8 mouse cellular contexts compared by ENCODE assay signal in genomic region chr9:107645577-107645976, GRCm38 (mm10). TPM values are rescaled to one million over a fixed set of nuclear protein-coding genes. Genes with fewer than 3 reads are reported as not detected.
DNase-seq lines count a peak whose midpoint lies in the region; ATAC-seq lines count a peak whose summit lies in the region.

No protein-coding gene starts in this region.

- no peaks in the 10 kb centered on the region for H3K9me3 ChIP-seq in embryonic facial prominence, embryonic 12.5 days
- H3K9me3 ChIP-seq in heart, embryonic 16.5 days (replicated peaks; ENCODE audit: control insufficient read depth, low read length), result no peaks in the 10 kb centered on the region

- no peaks in the 10 kb centered on the region for H3K36me3 ChIP-seq in embryonic facial prominence, embryonic 12.5 days
- no peaks in the 10 kb centered on the region for H3K36me3 ChIP-seq in heart, embryonic 16.5 days (ENCODE audit: control insufficient read depth, insufficient read depth)

- no peak overlapping the region for H3K4me2 ChIP-seq in embryonic facial prominence, embryonic 12.5 days (replicated peaks)
- no peak overlapping the region for H3K4me2 ChIP-seq in heart, embryonic 16.5 days (ENCODE audit: low read depth, low read length)

- H3K4me1 ChIP-seq in embryonic facial prominence, embryonic 12.5 days, result peaks cover 9% of the 10 kb centered on the region
- peaks cover 10% of the 10 kb centered on the region for H3K4me1 ChIP-seq in heart, embryonic 16.5 days (ENCODE audit: control insufficient read depth, insufficient read depth, low read length)

- H3K4me3 ChIP-seq in embryonic facial prominence, embryonic 12.5 days, result no peak overlapping the region
- H3K4me3 ChIP-seq in heart, embryonic 16.5 days (ENCODE audit: low read length), result no peak overlapping the region

- H3K27ac ChIP-seq in embryonic facial prominence, embryonic 12.5 days, result no peak overlapping the region
- no peak overlapping the region for H3K27ac ChIP-seq in heart, embryonic 16.5 days (ENCODE audit: low read length)

- 12% methylated on average over 5 of the region's 5 CpGs for WGBS in embryonic facial prominence, embryonic 12.5 days
- WGBS in heart, embryonic 16.5 days, result 16% methylated on average over 5 of the region's 5 CpGs

- H3K9ac ChIP-seq in embryonic facial prominence, embryonic 12.5 days, result no peak overlapping the region
- no peak overlapping the region; the same call in 1 of the 2 replicates for H3K9ac ChIP-seq in heart, embryonic 16.5 days (ENCODE audit: low read length)

- DNase-seq in ES-CJ7 (ENCODE audit: low read depth, low spot score), result peak; percentile 78
- DNase-seq in adrenal gland, postnatal 36 days, result peak; percentile 78 to 86
- DNase-seq in kidney, postnatal 14 days, result peak; percentile 85
- peak; percentile 86 for DNase-seq in lung, postnatal 10 days
- DNase-seq in ovary, postnatal 36 days (ENCODE audit: low spot score), result peak; percentile 74
- DNase-seq in thymus, postnatal 36 days, result peak; percentile 75 to 76

- H3K27me3 ChIP-seq in embryonic facial prominence, embryonic 12.5 days, result no peaks in the 10 kb centered on the region
- H3K27me3 ChIP-seq in heart, embryonic 16.5 days (ENCODE audit: control insufficient read depth, insufficient read depth, low read length), result peaks cover 2% of the 10 kb centered on the region; the same call in 1 of the 2 replicates

- ATAC-seq in embryonic facial prominence, embryonic 12.5 days (ENCODE audit: insufficient number of reproducible peaks, insufficient read depth, low FRiP score, low TSS enrichment), result peak; percentile 31; the same call in 1 of the 2 replicates
- peak; percentile 61 for ATAC-seq in heart, embryonic 16.5 days (replicated peaks; ENCODE audit: extremely low read depth, insufficient read depth, low FRiP score)

RNA-seq across cellular contexts. Expression of gene Gnai2, which starts 10.4 kb away (rescaled TPM):
- total RNA-seq in adrenal gland, postnatal 36 days (2021), result 100 to 1,000 TPM; 221 to 245 TPM
- 439 and 443 TPM in 2 replicates for polyA plus RNA-seq in embryonic facial prominence, embryonic 12.5 days (2016; fragmentation: Nextera tagmentation; extraction: Ambion mirVana)
- 419 and 458 TPM in 2 replicates for polyA plus RNA-seq in heart, embryonic 16.5 days (2015; fragmentation: Nextera tagmentation; extraction: Ambion mirVana)

RNA-seq across cellular contexts. Expression of gene Slc38a3, which starts 23.8 kb away (rescaled TPM):
- total RNA-seq in adrenal gland, postnatal 36 days (2021), result 1 to 10 TPM in 1 of 2 experiments, under 1 TPM in 1; 0.30 to 1.0 TPM
- 8.2 and 8.3 TPM in 2 replicates for polyA plus RNA-seq in embryonic facial prominence, embryonic 12.5 days (2016; fragmentation: Nextera tagmentation; extraction: Ambion mirVana)
- polyA plus RNA-seq in heart, embryonic 16.5 days (2015; fragmentation: Nextera tagmentation; extraction: Ambion mirVana), result 3.3 and 3.9 TPM in 2 replicates

RNA-seq across cellular contexts. Expression of gene Gnat1, which starts 33.9 kb away (rescaled TPM):
- not detected for total RNA-seq in adrenal gland, postnatal 36 days (2021)
- polyA plus RNA-seq in embryonic facial prominence, embryonic 12.5 days (2016; fragmentation: Nextera tagmentation; extraction: Ambion mirVana), result 1.4 and 3.0 TPM in 2 replicates
- 0.39 TPM in 2 replicates for polyA plus RNA-seq in heart, embryonic 16.5 days (2015; fragmentation: Nextera tagmentation; extraction: Ambion mirVana)

RNA-seq across cellular contexts. Expression of gene Sema3b, which starts 36.5 kb away (rescaled TPM):
- total RNA-seq in adrenal gland, postnatal 36 days (2021), result 1 to 10 TPM; 4.6 to 8.4 TPM
- polyA plus RNA-seq in embryonic facial prominence, embryonic 12.5 days (2016; fragmentation: Nextera tagmentation; extraction: Ambion mirVana), result 3.8 and 6.9 TPM in 2 replicates
- polyA plus RNA-seq in heart, embryonic 16.5 days (2015; fragmentation: Nextera tagmentation; extraction: Ambion mirVana), result 11.0 and 12.0 TPM in 2 replicates

RNA-seq across cellular contexts. Expression of gene Ifrd2, which starts 58.1 kb away (rescaled TPM):
- total RNA-seq in adrenal gland, postnatal 36 days (2021), result 10 to 100 TPM; 37.8 to 43.1 TPM
- polyA plus RNA-seq in embryonic facial prominence, embryonic 12.5 days (2016; fragmentation: Nextera tagmentation; extraction: Ambion mirVana), result 35.8 and 36.9 TPM in 2 replicates
- 45.7 and 46.5 TPM in 2 replicates for polyA plus RNA-seq in heart, embryonic 16.5 days (2015; fragmentation: Nextera tagmentation; extraction: Ambion mirVana)
